In the genomic region with DNA sequence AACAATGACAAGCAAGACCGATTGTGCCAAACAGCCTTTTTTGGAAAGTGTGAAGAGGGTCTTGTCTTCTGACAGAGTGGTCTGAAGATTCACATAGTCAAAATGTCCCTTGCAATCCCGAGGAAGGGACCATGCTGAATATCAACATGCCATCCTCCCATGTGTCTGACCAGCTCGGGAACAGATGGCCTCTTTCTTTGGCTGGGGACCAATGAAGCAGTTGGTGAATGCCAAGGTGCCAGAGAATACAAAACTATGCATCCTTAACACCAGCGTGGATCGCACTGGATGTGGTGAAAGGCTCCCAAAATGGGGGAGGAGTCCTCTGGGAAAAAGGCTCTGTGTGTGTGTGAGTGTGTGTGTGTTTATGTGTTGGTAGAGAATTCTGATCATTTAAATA, we compare ENCODE assay signal across 18 mouse cellular contexts. TPM values are rescaled to one million over a fixed set of nuclear protein-coding genes. Genes with fewer than 3 reads are reported as not detected.
A peak's percentile ranks its signal among the peaks of the same experiment; 100 is the strongest.
DNase-seq lines count a peak whose midpoint lies in the region; ATAC-seq and TF ChIP-seq lines count a peak whose summit lies in the region.
"Had no signal": no experiment of that assay in that cellular context is flagged by ENCODE, and none has a peak within 500 bp of the region (broad histone marks: within the 10 kb centered on the region; RNA-seq: fewer than 3 reads in every experiment).

No protein-coding gene starts in this region.

- H3K4me2 ChIP-seq in myocyte (ENCODE audit: low read depth): no peak overlapping the region
- no peak overlapping the region for H3K4me2 ChIP-seq in liver, embryonic 11.5 days
- H3K4me2 ChIP-seq: embryonic facial prominence, embryonic 15.5 days; heart, embryonic 15.5 days; hindbrain, embryonic 12.5 days; lung, embryonic 15.5 days had no signal

- peak; percentile 19 to 20 for DNase-seq in layer of hippocampus, postnatal 36 days
- DNase-seq in layer of hippocampus, adult 11-12 months (ENCODE audit: low spot score): no peak
- DNase-seq in cerebellum, adult 11 months: peak; percentile 91
- DNase-seq in cerebellum, postnatal 14 days: peak; percentile 94 to 98
- DNase-seq in liver, embryonic 11.5 days (ENCODE audit: low spot score): no peak
- no peak for DNase-seq in testis, postnatal 14 days (ENCODE audit: low spot score)
- DNase-seq: adrenal gland, postnatal 25 days; heart, adult 11 months; kidney, adult 18-20 months; thymus, postnatal 4 days had no signal

- H3K36me3 ChIP-seq in myocyte (ENCODE audit: control insufficient read depth, insufficient read depth): no peaks in the 10 kb centered on the region
- H3K36me3 ChIP-seq in liver, embryonic 11.5 days (ENCODE audit: control insufficient read depth, insufficient read depth, low read length): no peaks in the 10 kb centered on the region
- H3K36me3 ChIP-seq: embryonic facial prominence, embryonic 15.5 days; G1E; heart, embryonic 15.5 days; hindbrain, embryonic 12.5 days; lung, embryonic 15.5 days had no signal

- H3K9me3 ChIP-seq in liver, embryonic 11.5 days (ENCODE audit: control insufficient read depth, low read length): no peaks in the 10 kb centered on the region
- H3K9me3 ChIP-seq: embryonic facial prominence, embryonic 15.5 days; heart, embryonic 15.5 days; lung, embryonic 15.5 days had no signal

- H3K4me1 ChIP-seq in liver, embryonic 11.5 days (replicated peaks; ENCODE audit: control insufficient read depth, insufficient read depth, low read length): no peaks in the 10 kb centered on the region
- H3K4me1 ChIP-seq: embryonic facial prominence, embryonic 15.5 days; heart, embryonic 15.5 days; lung, embryonic 15.5 days; megakaryocyte, embryonic 14.5 days had no signal

- no peak overlapping the region for H3K4me3 ChIP-seq in myocyte
- no peak overlapping the region for H3K4me3 ChIP-seq in liver, embryonic 11.5 days (ENCODE audit: low read depth, low read length)
- H3K4me3 ChIP-seq: embryonic facial prominence, embryonic 15.5 days; heart, embryonic 15.5 days; hindbrain, embryonic 12.5 days; lung, embryonic 15.5 days; megakaryocyte, embryonic 14.5 days had no signal

- H3K27me3 ChIP-seq in myocyte (ENCODE audit: control insufficient read depth, insufficient read depth, insufficient read length): no peaks in the 10 kb centered on the region
- H3K27me3 ChIP-seq in liver, embryonic 11.5 days (replicated peaks; ENCODE audit: control insufficient read depth, insufficient read depth, low read length): no peaks in the 10 kb centered on the region
- H3K27me3 ChIP-seq: embryonic facial prominence, embryonic 15.5 days; lung, embryonic 15.5 days; megakaryocyte, embryonic 14.5 days had no signal

- TF ChIP-seq POLR2A in myocyte (IDR thresholded peaks at IDR 0.05; ENCODE audit: insufficient read length, low read depth): no peak

- H3K9ac ChIP-seq in liver, embryonic 11.5 days (ENCODE audit: low read depth, low read length): no peak overlapping the region
- H3K9ac ChIP-seq: embryonic facial prominence, embryonic 15.5 days; heart, embryonic 15.5 days; hindbrain, embryonic 12.5 days; lung, embryonic 15.5 days had no signal

- WGBS in liver, embryonic 11.5 days: 76% methylated on average over 5 of the region's 5 CpGs

- ATAC-seq in liver, embryonic 11.5 days (replicated peaks; ENCODE audit: low FRiP score): no peak

- no peak overlapping the region for H3ac ChIP-seq in myocyte (ENCODE audit: control insufficient read depth, insufficient read length)

- H3K79me2 ChIP-seq in myocyte (ENCODE audit: control insufficient read depth, insufficient read depth): no peaks in the 10 kb centered on the region

- H3K27ac ChIP-seq in liver, embryonic 11.5 days (ENCODE audit: low read depth, low read length): no peak overlapping the region
- H3K27ac ChIP-seq: embryonic facial prominence, embryonic 15.5 days; heart, embryonic 15.5 days; hindbrain, embryonic 12.5 days; lung, embryonic 15.5 days had no signal

TF ChIP-seq in myocyte, 11 proteins besides CTCF, POLR2A, EP300 and RAD21:
- TF ChIP-seq MYOD1 (IDR thresholded peaks at IDR 0.05; ENCODE audit: control insufficient read depth in 1 of 3, insufficient read length in 2 of 3, low read depth in 2 of 3): peak in 2 of 3 experiments; percentile 28 to 63
- TF ChIP-seq MYOG (IDR thresholded peaks at IDR 0.05; ENCODE audit: control insufficient read depth in 1 of 3, insufficient read depth in 1 of 3, insufficient read length in 2 of 3, low read depth in 2 of 3): peak in 1 of 3 experiments; percentile 65
- no peak for TF ChIP-seq E2F4 (IDR thresholded peaks at IDR 0.05; ENCODE audit: insufficient read depth)
- no peak for TF ChIP-seq TCF3 (IDR thresholded peaks at IDR 0.05; ENCODE audit: insufficient read length, low read depth)
TF ChIP-seq in myocyte: peak in this region for 2.

RNA-seq across cellular contexts. Expression of a gene that starts 56.5 kb away (rescaled TPM):
- total RNA-seq in layer of hippocampus, postnatal 36 days (2021): 10 to 100 TPM; 25.8 to 26.6 TPM
- 2.5 TPM for polyA plus RNA-seq in myocyte (2012; fragmentation: generic; extraction: Trizol)
- polyA plus RNA-seq in liver, embryonic 11.5 days (2014; fragmentation: Nextera tagmentation; extraction: Ambion mirVana): 0.69 and 0.70 TPM in 2 replicates
- total RNA-seq: common myeloid progenitor, adult 5-6 weeks had no signal
- polyA plus RNA-seq: G1E had no signal

Comparison
In these comparisons a context has a peak if more than half of its experiments do, and no peak if none do; other contexts are left out.
1. DNase-seq: peak in layer of hippocampus, postnatal 36 days (2 of 2), cerebellum, adult 11 months (single experiment) and cerebellum, postnatal 14 days (2 of 2); none in layer of hippocampus, adult 11-12 months (single experiment), liver, embryonic 11.5 days (single experiment) and testis, postnatal 14 days (single experiment).